Mouse (Mus musculus): Measurements from ENCODE around the gene Tcap. TPM values are rescaled to one million over a fixed set of nuclear protein-coding genes. Genes with fewer than 3 reads are reported as not detected.
A peak's percentile ranks its signal among the peaks of the same experiment; 100 is the strongest.

The Tcap gene
- total RNA-seq, 2 experiments from 2014 or later = 6.9 to 8.1 TPM

DNA sequence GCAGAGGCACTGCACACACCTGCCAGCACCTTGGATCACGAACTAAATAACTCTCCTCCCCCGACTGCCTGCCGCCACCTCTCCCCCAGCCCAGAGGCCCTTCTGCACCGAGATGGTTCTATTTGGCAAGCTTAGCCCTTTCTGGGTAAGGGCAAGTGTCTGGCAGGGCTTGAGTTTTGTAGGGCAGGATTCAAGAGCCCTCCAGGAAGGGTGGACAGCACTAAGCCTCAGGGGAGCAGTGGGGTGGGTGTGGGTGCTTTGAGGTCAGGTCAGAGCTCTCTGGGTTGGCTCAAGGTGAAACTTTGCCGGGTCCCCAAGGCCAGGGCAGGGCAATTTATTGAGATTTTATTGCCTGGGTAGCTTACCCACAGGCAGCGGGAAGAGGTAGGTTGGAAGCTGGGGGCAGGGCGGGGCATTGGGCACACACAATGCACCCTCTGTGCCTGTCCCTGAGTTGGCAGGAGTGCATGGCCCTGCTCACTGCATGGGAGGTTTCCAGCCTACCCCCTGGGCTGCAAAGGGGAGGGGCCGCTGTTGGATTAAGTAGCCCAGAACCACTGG is 29.9 kb upstream of the Tcap start:
- DNase-seq (ENCODE audit: low spot score in 2 of 2) = peak in 1 of 2 experiments; percentile 56

DNA sequence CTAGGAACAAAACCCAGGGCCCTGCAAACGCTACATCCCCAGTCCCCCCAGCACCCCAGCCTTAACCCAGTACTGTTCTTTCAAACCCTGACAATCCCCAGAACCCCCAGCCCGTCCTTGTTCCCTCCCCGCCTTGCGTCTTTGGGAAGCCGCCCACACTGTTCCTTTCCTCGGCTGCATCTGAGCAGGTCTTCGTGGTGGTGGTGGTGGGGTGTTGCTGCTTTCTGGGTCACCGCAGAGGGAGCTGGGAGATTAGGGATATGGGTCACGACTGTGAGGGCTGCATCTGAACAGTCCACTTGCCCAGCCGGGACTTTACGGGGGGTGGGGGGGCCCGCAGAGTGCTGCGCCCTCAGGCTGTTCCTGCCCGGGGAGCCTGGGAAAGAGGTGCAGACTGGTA is 29.2 kb upstream of the Tcap start:
- DNase-seq (ENCODE audit: low spot score in 2 of 2) = peak; percentile 59 to 67

DNA sequence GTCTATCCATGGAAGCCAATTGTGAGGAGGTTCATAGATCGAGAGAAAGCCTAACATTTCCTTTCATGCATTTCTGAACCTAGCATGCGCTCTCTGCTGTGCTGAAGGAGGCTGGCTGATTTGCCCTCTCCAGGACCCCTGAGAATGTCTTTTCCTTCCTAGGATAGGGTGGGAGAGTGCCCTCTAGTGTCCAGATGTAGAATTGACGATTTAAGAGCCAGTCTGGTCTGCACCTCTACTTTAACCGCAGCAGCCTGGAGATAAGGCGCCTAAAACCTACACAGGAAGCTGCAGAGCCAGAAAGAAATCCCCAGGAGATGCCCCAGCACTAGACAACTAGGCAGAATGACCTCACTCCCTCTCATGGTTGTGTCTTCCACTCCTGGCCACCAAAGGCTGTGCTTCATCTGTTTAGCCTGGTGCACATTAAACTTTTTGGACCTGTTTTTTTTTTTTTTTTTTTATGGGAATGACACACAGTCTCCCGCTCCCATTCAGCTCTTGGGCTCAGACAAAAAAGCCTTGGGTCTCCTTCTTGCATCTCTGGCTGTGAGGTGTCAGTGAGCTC is 27.8 kb upstream of the Tcap start:
- peak; percentile 56 to 62 for DNase-seq (ENCODE audit: low spot score in 2 of 2)

DNA sequence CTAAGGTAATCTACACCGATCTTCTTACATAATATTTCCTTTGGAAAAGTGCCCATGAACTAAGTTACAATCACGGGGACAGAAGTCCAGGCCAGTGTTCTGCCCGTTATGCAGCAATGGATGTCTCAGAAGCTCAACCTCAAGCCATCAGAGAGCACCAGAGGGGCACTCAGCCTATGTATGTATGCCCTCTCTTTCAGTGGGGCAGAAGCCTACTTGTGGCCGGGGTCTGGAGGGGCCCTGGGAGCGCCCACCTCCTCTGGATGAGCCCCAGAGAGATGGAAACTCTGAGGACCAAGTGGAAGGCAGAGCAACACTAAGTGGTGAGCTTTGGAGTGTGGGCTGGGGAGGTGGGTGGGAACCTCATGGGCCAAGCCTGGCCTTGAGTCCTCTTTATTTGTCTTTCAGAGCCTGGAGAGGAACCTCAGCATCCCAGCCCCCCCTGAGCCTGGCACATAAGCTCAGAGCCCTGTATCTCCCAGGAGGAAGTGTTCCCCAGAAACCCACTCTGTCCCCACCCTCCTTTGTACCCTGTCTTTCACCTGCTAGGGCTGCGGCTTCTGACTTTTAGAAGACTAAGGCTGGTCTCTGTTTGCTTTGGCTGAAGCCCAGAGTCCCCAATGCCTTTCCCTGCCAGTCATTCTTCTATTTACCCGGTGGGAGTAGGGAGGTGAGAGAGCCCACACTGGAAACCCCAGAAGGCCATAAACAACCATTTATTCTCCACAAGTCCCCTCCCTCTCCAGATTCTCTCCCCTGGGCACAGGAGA is 26.8 kb upstream of the Tcap start:
- no peak for DNase-seq (ENCODE audit: low spot score in 2 of 2)

DNA sequence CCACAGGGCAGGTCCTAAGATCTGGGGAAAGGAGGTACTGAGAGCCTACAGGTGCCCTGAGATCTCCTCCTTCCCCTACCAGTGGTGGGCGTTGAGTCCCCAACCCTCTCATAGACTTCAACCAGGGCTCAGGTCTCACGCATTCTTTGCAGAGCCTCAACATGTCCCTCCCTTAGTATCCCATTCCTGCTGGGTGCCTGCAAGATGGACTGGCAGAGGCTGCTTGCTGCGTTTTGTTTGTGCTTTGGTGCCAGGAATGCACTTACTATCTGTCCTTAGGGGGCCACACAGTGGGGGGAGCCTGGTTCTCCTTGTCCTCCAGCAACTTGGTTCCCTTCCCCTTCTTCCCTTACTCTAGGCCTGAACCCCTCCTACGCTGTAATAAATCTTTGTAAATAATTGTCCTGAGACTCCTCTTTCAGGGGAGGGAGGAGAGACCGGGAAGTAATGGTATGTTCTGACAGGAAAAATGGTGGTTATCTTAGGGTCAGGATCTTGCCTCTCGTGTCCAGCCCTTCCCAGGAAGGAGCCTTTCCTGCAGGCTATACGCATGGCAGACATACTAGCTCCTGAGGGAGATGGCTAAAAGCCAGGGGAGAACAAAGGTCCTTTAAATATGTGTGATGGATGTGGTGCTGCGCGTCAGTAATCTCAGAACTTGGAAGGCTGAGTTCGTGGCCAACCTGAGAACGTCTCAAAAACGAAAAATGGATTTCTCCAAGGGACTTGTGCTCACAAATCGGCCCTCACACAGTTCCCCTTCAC is 26.0 kb upstream of the Tcap start:
- no peak for DNase-seq (ENCODE audit: low spot score in 2 of 2)

DNA sequence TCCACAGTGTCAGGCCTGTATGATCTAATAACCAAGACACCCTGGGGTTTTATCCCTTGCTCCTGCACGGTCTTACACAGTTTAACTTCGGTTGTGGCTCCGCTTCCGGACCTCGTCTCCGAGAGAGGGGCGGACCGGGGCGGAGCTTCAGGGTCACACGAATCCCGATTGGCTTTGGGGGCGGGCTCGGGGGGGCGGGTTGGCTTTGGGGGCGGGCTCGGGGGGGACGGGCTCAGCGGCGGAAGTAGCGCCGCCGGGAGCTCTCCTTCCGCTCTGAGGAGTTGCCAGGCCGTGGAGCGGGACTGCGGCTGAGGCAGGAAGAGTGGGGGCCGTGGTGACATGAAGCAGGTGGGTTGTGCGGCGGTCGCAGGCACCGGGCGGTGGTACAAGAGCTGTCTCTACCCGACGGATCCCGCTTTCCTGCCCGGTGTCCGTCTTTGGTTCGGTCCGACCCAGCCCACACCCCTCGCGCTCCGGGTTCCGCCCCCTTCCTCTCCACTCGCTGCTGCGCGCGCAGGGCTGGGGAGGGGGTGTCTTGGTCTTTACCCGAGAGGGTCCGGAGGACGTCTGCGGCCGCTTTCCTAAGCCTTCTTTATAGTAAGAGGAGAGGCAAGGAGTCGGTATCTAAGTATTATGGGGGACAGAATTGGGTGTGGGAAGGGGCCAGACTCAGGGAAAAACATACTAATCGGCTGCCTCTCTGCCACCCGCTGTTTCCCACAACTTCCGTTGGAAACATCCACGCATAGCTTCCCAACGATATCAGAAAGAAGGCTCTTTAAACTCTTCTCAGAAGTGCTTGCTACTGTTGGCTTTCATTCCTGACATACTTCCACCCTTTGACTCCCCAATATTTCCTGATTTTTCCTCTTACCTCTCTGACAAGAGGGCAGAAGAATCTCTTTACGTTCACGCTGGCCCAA is 25.2 kb upstream of the Tcap start, which contains the start of gene Stard3:
Gene Stard3, plus strand, starts transcription at position 208 of the 923 bp plus-strand sequence.
- DNase-seq (ENCODE audit: low spot score in 2 of 2) = peak; percentile 80 to 84

DNA sequence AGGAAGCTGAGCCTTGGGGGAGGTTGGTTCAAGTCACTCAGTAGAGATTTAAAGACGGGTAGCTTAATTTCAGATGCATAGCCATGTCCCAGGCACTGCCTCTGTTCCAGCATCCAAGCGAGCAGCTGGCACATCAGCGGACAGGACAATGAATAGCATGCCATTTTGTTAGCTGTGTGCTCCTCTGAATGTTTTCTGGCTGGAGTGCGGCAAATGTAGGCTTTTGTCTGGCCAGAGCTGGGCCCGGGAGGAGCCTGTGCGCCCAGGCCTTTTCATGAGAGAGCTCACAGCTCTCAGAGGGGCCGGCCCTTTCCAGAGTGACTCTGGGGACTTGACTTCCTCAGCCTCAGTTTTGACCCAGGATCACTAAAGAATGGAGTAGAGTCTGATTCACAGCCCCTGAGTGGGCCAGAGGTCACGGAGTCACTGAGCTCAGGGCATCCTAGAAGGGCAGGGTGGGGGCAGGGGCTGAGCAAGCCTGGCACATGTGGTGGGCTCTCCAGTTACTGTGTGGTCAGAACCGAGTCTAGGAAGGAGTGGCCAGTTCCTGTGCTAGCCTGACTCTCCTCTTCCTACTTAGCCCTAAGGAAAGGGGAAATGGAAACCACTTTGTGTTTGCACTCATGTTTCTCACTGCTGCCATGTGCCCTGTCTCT is 22.6 kb upstream of the Tcap start:
- no peak for DNase-seq (ENCODE audit: low spot score in 2 of 2)

DNA sequence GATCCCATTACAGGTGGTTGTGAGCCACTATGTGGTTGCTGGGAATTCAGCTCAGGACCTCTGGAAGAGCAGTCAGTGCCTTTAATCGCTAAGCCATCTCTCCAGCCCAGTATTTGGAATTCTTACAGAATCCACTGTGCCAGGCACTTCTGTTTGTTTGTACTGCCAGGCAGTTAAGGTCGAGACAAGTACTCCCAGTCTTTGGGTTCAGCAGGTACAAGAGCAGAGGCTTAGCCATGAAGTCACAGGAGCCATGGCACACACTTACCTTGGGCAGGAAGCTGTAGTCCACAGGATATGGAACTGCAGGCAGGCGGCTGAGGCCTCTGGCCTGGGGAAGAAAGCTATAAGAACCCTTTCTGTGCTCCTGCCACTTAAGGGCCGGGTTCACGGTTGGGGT is 19.8 kb upstream of the Tcap start:
- no peak for DNase-seq (ENCODE audit: low spot score in 2 of 2)

DNA sequence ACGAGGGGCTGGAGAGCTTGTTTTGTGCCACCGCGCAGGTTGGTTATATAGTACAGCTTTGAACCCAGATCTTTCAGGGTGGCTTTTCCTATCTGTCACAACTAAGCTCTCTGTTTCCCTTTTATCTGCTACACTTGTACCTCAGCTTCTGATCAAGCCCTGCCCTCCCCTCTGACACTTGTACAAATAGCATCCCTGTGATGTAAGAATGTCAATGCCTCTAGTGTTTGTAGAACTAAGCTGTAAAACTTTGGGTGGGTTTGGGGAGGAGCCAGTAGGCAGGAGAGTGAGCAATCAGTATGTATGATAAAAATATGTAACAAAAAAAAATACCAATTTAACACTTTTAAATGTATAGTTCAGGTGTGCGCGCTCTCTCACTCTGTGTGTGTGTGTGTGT is 19.2 kb upstream of the Tcap start:
- no peak for DNase-seq (ENCODE audit: low spot score in 2 of 2)

DNA sequence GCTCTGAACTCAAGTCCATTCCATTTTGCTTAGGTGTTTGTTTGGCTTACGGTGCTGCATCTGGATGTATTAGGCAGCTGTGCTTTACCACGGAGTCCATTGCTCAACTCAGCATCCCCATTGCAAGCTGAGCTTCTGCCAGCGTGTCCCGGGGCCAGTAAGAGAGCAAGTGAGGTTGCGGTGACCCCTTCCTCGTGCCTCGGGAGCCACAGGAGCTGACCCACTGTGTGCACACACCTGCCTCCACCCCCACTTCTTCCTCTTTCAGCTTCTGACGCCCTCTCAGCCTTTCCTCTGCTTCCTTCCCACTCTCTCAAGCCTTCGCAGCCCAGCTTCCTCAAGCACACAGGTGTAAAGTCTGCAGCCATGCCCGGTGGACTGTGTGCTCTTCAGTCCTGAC is 17.3 kb upstream of the Tcap start:
- DNase-seq (ENCODE audit: low spot score in 2 of 2) = no peak

DNA sequence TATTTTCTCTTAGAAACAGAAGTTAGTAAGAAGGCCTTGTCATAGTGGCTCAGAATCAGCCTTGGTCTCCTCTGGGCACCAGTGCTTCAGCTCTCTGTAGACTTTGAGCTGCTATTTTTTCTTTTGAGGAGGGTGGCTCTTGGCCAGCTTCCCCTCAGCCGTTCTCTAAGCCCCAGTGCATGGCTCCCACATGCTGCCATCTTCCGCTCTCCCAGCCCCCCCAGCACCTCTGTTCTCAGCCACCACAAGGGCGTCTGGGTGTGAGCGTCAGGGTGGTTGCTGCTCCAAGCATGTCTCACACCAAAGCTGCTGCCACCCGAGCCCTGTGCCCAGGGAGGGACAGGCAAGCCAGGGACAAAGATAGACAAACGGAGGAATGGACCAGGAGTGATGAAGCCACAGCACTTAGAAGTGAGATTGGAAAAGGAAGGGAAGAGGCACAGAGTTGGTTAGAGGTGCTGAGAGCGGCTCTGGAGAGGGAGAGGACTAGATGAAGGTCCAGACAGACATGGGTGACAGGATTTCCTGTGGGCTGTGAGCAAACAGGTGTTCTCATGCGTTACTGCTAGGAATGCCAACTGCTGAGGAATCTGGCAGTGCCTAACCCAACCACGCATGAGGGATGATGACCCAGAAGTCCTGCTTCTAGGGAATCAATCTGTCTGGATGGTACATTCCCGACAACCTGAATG is 16.3 kb upstream of the Tcap start:
- DNase-seq (ENCODE audit: low spot score in 2 of 2) = peak in 1 of 2 experiments; percentile 72

DNA sequence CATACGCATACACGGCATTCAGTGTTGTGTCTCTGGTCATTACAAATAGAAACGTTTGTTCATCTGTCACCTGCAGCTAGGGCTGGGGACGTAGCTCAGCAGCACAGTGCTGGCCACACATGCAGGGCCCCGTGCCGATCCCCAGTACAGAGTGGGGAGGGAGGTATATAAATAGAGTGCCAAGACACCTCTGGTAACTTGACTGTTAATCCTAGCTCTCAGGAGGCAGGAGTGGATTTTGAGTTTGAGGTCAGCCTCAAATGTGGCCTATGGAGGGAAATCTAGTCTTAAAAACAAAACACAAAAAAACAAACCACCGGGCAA is 15.8 kb upstream of the Tcap start:
- no peak for DNase-seq (ENCODE audit: low spot score in 2 of 2)

DNA sequence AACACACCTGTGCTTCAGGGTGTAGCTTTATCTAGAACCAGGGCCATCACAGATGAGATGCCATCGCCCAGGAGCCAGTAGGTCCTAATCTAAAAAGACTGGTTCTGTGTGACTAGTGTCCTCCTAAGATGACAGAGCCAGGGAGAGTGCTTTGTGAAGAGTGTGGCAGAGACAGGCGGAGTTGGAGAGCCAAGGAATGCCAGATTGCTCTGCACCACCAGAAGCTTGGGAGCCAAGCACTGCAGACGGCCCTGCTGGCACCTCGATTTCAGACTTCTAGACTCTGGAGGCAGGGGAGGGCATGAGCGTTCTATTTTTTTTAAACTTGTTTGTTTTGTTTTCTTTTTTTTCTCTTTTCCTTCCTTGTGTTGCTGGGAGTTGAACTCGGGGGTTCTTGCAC is 14.3 kb upstream of the Tcap start:
- no peak for DNase-seq (ENCODE audit: low spot score in 2 of 2)

DNA sequence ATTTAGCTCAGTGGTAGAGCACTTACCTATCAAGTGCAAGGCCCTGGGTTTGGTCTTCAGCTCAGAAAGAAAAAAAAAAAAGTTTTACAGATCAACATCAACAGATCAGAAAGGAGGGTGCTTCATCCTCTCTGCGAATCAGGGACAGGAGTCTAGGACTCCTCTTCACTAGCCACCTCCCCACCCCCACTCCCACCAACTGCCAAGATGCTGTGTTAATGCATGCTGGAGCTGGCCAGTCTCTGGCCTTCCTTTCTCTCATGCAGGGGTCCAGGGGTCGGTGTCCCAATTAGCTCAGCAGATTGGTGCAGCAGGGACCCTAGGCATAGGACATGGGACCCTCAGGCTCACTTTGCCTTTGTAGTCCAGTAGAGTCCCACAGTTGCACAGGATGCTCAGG is 13.0 kb upstream of the Tcap start:
- no peak for DNase-seq (ENCODE audit: low spot score in 2 of 2)

DNA sequence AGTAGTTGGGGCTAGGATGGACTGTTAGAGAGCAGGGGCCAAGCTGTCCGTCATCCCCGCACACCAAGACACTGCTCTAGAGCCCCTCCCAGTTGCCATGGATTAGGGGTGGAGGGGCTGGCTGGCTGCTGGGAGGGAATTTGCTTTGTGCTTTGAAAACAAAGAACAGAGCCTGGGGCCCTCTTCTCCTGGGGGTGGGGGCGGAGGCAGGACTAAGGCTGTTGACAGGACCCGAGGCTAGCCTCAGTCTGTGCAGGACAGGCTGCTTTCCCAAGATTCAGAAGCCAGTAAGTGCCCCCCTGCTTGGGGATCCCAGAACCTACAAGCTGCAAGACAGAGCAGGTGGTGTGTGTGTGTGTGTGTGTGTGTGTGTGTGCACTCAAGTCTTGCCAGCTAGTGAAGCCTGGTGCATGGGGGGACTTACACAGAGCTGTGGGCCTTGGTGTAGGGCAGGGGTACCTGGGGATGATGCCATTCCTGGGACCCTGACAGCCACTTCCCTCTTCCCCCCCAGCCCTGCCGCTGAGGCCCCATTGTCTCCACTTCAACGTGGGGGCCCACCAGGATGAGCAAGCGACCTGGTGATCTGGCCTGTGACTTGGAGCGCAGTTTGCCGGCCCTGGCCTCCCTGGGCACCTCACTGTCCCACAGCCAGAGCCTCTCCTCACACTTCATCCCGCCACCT is 11.9 kb upstream of the Tcap start:
- DNase-seq (ENCODE audit: low spot score in 2 of 2) = no peak

DNA sequence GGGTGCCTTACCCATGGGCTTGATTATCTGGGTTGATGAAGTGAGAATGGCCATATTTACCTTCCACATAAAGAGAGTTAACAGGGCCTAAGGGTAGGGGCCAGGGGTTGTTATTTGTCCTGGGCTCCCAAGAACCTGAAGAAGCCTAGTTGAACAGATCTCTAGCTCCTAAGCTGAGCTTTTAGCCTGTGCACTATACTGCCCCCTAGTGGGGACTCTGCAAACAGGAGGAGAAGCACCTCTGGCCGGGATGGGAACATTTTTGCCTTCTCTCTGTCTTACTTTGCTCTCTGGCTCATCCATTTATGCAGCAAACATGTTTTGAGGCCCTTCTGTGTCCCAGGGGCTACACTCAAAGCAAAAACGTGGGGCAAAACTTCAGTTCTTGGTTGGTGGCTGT is 11.2 kb upstream of the Tcap start:
- DNase-seq (ENCODE audit: low spot score in 2 of 2) = peak in 1 of 2 experiments; percentile 76

DNA sequence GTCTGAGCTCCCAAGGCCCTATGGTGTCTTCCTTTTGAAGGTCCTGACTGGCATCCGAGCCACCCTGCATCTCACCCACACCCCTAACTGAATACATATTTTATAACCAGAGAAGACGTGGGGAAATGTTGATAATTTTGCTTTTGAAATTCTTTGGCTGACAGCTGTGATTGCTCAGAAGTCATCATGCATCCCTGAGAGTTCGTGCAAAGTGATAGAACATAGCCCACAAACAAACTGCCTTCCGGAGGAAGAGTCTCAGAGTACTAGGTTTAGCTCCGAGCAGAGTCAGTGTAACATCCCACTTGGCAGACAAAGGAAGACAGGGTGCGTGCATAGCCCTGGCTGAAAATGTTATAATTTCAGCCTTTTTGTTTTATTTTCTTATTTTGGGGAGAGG is 10.4 kb upstream of the Tcap start:
- DNase-seq (ENCODE audit: low spot score in 2 of 2) = no peak

DNA sequence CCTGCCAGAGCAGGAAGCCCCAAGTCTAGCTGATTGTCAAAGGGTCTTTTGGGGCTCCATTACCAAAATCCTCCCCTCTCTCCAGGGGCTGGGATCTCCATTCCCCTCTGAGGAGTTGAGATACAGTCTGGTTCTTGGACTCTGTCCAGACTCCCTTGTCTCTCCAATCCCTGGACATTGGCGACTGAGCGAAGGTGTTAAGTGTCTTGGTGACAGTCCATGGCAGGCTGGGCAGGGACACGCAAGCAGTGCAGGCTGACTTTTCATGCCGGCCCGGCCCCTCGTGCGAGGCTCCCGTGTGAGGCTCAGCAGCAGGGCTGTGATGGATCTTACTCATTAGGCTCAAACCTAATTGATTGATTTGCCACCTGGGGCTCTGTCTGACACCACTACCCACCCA is 9.3 kb upstream of the Tcap start:
- no peak for DNase-seq (ENCODE audit: low spot score in 2 of 2)

DNA sequence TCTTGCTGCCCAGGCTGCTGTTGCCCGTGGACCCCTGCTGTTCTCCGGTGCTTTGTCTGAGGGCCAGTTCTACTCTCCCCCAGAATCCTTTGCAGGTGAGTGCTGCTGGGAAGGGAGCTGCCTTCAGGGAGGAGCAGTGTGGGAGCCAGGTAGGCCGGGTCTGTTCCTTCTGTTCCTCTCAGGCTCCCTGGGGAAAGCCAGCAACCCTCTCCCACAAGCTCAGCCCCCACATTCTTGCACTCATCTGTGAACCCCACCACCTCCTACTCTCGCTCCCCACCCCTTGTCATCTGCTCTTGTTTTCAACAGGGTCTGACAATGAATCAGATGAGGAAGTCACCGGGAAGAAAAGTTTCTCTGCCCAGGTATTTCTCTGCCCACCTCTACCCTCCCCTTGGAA is 6.9 kb upstream of the Tcap start:
- DNase-seq (ENCODE audit: low spot score in 2 of 2) = no peak
